Comparison of ENCODE assay signal across 12 mouse cellular contexts in genomic region chr19:55449084-55449483, GRCm38 (mm10).
DNase-seq lines count a peak whose midpoint lies in the region; ATAC-seq lines count a peak whose summit lies in the region.
"Had no signal": no experiment of that assay in that cellular context is flagged by ENCODE, and none has a peak within 500 bp of the region (broad histone marks: within the 10 kb centered on the region; RNA-seq: fewer than 3 reads in every experiment).

No protein-coding gene starts in this region.

- peak overlapping the region; percentile 25 for H3K4me2 ChIP-seq in hindbrain, embryonic 12.5 days (replicated peaks)
- peak overlapping the region; percentile 31; the same call in 1 of the 2 replicates for H3K4me2 ChIP-seq in neural tube, embryonic 12.5 days (replicated peaks)
- H3K4me2 ChIP-seq in intestine, embryonic 16.5 days (ENCODE audit: low read depth, low read length): no peak overlapping the region

- H3K27me3 ChIP-seq in hindbrain, embryonic 12.5 days: no peaks in the 10 kb centered on the region
- H3K27me3 ChIP-seq in neural tube, embryonic 12.5 days (replicated peaks): no peaks in the 10 kb centered on the region
- no peaks in the 10 kb centered on the region for H3K27me3 ChIP-seq in intestine, embryonic 16.5 days (replicated peaks; ENCODE audit: control insufficient read depth, insufficient read depth, low read length)

- H3K4me3 ChIP-seq in hindbrain, embryonic 12.5 days: no peak overlapping the region
- H3K4me3 ChIP-seq in neural tube, embryonic 12.5 days: no peak overlapping the region
- H3K4me3 ChIP-seq in intestine, embryonic 16.5 days (ENCODE audit: low read length): no peak overlapping the region
- H3K4me3 ChIP-seq: erythroblast, embryonic 14.5 days had no signal

- no peak for ATAC-seq in hindbrain, embryonic 12.5 days (ENCODE audit: low FRiP score)
- ATAC-seq in neural tube, embryonic 12.5 days (ENCODE audit: low FRiP score, low read depth): no peak
- ATAC-seq in intestine, embryonic 16.5 days: no peak

- H3K9ac ChIP-seq in hindbrain, embryonic 12.5 days: no peak overlapping the region
- no peak overlapping the region for H3K9ac ChIP-seq in neural tube, embryonic 12.5 days
- no peak overlapping the region for H3K9ac ChIP-seq in intestine, embryonic 16.5 days (ENCODE audit: low read depth, low read length)

- WGBS in hindbrain, embryonic 12.5 days: 35% methylated on average over 13 of the region's 13 CpGs
- 27% methylated on average over 13 of the region's 13 CpGs for whole genome bisulfite sequencing in neural tube, embryonic 12.5 days
- WGBS in intestine, embryonic 16.5 days: 61% methylated on average over 13 of the region's 13 CpGs

- intact Hi-C loops in left cerebral cortex, postnatal 4 days (cut with DNase I): no loop called here

- H3K36me3 ChIP-seq in hindbrain, embryonic 12.5 days: no peaks in the 10 kb centered on the region
- H3K36me3 ChIP-seq in neural tube, embryonic 12.5 days: no peaks in the 10 kb centered on the region
- H3K36me3 ChIP-seq in intestine, embryonic 16.5 days (ENCODE audit: control insufficient read depth, insufficient read depth, low read length): no peaks in the 10 kb centered on the region

- H3K27ac ChIP-seq in hindbrain, embryonic 12.5 days: no peak overlapping the region
- H3K27ac ChIP-seq in neural tube, embryonic 12.5 days: no peak overlapping the region
- no peak overlapping the region for H3K27ac ChIP-seq in intestine, embryonic 16.5 days (ENCODE audit: low read length)
- H3K27ac ChIP-seq: kidney, postnatal 0 days had no signal

- H3K9me3 ChIP-seq in hindbrain, embryonic 12.5 days (replicated peaks): no peaks in the 10 kb centered on the region
- no peaks in the 10 kb centered on the region for H3K9me3 ChIP-seq in neural tube, embryonic 12.5 days
- H3K9me3 ChIP-seq in intestine, embryonic 16.5 days (ENCODE audit: control insufficient read depth, low read length): no peaks in the 10 kb centered on the region
- H3K9me3 ChIP-seq: G1E had no signal

- DNase-seq in embryo, embryonic 10 days (ENCODE audit: low spot score): peak; percentile 32
- no peak for DNase-seq in embryo, embryonic 9.5 days (ENCODE audit: extremely low spot score)
- peak; percentile 62 for DNase-seq in left cerebral cortex, postnatal 4 days
- DNase-seq in left cerebral cortex, adult 9 months (ENCODE audit: low spot score in 2 of 2): no peak
- no peak for DNase-seq in urinary bladder, postnatal 25 days (ENCODE audit: low spot score)
- DNase-seq: thymus, postnatal 25 days had no signal

- H3K4me1 ChIP-seq in hindbrain, embryonic 12.5 days: peaks cover 15% of the 10 kb centered on the region
- peaks cover 15% of the 10 kb centered on the region for H3K4me1 ChIP-seq in neural tube, embryonic 12.5 days
- no peaks in the 10 kb centered on the region for H3K4me1 ChIP-seq in intestine, embryonic 16.5 days (ENCODE audit: control insufficient read depth, insufficient read depth, low read length)

Comparison
In these comparisons a context has a peak if more than half of its experiments do, and no peak if none do; other contexts are left out.
1. DNase-seq: peak in embryo, embryonic 10 days (single experiment) and left cerebral cortex, postnatal 4 days (single experiment); none in embryo, embryonic 9.5 days (single experiment), left cerebral cortex, adult 9 months (0 of 2) and urinary bladder, postnatal 25 days (single experiment).